Mouse (Mus musculus) B cell, adult 62 days (primary cell): ENCODE measurements around the gene Eif3i. TPM values are rescaled to one million over a fixed set of nuclear protein-coding genes. Genes with fewer than 3 reads are reported as not detected.

ENCODE experiments used
- total RNA-seq: library from RNA; stranded (reverse); gene quantifications from 4 replicates; pipeline ENCODE4 v1.2.4, GENCODE M21; 2023

Gene Eif3i
- 145 to 162 TPM (median 151 TPM) in 4 replicates for total RNA-seq

DNA sequence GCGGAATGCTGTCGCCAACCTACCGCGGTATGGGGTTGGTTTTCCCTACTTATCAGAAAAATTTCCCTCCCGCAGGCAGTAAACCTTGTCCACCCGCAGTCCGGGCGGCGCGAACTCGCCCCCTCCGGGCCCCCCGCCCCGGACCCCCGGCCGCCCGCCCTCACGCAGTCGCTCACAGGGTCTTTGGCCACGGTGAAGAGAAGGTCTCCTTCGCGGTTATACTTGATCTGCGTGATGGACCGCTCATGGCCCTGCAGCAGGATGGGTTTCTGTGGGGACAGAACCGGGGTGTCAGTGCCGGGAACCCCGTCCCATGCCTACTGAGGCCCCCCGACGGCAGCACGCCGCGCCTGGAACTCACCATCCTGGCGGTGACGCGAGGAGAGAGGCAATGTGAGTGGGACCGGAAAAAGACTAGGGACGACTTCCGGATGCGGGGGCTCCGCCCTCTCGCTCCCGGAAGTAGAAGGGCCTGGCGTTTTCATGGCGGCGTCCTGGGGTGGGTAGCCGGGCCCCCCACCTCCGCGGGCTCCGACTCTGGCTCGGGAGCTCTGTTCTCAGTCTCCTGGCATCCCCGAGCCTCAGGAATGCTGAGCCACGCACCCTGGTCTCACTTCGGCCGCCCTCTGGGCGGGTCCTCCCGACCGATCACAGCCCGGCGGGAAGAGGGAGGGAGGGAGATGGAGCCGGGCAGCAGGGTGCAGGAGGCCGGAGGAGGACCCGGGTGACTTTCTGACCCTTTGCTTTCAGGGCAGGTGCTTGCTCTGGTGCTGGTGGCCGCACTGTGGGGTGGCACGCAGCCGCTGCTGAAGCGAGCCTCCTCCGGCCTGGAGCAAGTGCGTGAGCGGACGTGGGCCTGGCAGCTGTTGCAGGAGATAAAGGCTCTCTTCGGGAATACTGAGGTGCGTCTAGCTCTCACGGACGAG is at the start of gene Eif3i, which contains the start of gene Tmem234:
Eif3i (minus strand) TSS at position 416 of the 926 bp plus-strand sequence.
Tmem234 (plus strand) TSS at position 436 of the 926 bp plus-strand sequence.

DNA sequence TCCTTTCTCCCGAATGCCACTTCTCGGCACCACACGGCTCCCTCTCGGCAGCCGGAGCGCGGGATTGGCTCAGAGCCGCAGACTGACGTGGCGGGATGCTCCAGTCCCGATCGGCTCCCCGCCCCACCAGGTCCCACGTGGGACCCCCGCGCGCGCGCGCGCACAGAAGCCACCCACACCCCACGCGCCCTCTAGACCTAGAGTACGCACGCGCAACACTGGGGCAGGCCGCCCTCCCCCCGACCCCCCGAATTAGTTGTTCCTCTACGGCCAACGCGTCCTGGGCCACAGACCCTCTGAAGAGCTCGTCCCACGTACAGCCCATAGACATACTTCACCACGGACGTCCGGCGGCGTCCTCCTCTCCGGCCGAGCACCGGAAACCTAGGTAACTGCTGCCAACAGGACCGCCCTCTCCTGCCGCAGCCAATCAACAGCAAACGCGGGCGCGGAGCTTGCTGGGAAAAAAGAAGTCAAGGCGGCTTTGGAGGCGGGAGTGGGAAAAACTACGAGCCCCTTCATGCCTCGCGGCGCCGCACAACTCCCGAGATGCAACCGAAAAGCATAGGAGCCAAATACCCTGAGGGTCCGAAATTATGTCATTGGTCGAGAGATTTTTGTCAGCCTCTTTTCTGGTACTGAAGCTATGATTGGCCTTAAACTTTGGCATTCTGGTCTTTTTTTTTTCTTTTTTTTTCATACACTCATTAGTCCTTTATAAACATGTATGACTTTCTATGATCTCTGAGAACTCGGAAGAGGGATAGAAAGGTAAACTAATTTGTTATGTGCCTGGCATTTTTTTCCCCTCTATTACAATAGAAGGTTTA is 40.4 kb upstream of the Eif3i start, which contains the start of gene Txlna:
Txlna (minus strand) TSS at position 428 of the 830 bp plus-strand sequence.

DNA sequence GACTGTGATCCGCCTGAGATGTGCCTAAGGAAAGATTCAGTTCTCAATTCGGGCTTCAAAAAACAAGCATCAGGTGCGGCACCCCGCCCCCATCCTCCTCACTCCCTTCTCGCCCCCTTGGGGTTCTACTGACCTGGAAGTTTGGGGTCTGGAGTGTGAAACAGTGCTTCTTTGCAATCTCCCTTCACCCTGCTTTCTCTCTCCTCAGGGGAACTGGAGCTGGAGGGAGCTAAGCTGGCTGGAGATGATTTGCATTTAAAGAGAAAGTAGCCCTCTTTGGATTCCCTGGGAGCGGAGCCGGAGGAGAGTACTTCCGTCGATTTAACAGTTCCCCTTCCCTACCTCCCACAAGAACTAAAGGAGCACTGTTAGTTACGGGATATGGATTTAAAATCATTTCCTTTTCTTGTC is 23.2 kb upstream of the Eif3i start, which contains the start of gene Ccdc28b:
Ccdc28b (minus strand) TSS at position 267 of the 411 bp plus-strand sequence.

DNA sequence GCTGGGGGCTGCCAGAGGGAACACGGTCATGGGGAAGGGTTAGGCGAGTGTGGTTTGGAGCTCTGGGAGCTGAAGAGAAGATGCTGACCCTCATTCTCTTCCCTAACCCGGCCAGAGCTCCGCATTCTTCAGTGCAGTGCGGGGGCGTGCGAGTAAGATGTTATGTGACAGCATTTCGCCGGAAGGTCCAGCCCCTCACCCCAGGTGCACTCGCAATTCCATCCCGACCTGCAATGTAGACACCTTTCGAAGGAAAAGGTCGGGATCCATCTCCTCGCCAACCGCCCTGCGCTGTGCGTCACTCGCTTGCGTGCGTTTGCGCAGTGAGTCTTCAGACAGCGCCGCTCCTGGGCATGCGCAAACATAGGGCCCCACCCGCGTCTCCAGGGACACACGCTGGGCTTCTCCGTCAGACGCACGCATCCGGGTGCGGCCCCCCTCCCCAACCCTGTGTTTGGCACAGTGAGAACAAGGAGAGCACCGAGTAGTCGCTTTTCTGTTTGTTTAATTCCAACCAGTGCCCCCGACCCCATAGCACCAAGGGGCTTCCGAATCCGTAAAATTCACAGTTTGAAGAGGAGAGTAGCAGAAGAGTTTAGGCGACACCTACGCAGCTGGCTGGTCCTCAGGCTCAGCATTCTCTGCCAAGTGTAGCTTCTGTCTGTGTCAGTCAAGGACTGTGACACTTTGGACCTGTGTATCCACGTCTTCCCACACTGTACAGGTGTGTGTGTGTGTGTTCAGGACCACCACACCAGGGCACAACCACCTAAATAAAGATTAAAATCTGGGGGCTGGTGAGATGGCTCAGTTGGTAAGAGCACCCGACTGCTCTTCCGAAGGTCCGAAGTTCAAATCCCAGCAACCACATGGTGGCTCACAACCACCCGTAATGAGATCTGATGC is 18.6 kb upstream of the Eif3i start, which contains the start of gene Iqcc:
Iqcc (minus strand) TSS at position 314 of the 906 bp plus-strand sequence.

DNA sequence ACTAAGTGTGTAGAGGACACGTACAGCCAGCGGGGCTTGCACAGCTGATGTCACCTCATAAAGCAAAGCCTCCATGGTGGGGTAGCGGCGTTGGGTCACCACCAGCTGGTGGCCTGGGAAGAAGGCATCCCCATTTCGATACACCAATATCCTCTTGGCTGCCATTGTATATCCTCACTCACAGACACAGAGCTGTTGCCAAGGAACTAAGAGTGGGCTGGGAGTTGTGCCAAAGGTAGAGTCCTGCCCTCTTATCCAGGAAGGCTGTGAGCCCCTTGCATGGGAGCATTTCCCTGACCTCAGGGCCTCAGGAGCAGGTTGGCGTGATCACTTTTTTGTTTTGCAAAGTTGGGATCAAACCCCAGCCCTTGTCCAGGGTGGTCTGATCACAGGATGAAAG is 13.6 kb upstream of the Eif3i start, which contains the start of gene Dcdc2b:
Dcdc2b (minus strand) TSS at position 165 of the 400 bp plus-strand sequence.

DNA sequence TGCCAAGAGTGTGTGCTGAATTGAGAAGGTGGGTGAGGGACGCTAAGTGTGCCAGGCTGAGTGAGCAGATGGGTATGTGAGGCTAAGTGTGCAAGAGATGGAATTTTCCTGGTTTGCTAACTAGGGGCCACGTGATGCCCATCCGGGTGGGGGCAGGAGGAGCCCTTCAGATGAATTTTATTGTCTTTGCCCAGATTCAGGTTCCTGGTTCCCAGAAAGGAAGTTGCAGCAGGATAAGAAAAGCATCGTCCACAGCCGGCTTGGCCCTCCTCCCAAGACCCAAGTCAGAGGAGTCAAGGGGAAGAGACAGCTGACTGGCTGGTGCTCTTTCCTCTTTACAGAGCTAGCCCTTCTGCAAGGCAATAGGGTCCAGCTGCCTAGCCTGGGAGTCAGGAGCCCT is 22.0 kb downstream of the Eif3i start, which contains the start of gene Fam167b:
Fam167b (minus strand) TSS at position 84 of the 400 bp plus-strand sequence.

DNA sequence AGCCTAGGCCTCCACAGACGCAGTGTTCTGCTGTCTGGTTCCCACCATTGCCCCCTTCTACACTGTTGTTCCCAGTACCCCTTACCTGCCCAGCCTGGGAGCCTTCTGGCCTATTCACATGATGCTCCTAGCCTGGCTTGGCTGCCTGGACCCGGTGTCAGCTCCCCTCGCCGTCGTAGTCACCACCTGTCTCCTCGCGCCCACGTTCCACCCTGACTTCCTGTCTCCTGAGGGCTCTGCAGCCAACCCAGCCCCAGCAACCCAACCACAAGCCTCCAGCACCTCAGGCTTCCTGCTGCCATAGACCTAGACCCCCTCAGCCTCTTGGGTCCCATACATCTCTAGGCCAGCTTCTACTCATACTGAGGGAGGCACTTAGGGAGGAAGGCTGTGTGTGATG is 27.0 kb downstream of the Eif3i start, which contains the start of gene Lck:
Lck (minus strand) TSS at position 212 of the 400 bp plus-strand sequence.

DNA sequence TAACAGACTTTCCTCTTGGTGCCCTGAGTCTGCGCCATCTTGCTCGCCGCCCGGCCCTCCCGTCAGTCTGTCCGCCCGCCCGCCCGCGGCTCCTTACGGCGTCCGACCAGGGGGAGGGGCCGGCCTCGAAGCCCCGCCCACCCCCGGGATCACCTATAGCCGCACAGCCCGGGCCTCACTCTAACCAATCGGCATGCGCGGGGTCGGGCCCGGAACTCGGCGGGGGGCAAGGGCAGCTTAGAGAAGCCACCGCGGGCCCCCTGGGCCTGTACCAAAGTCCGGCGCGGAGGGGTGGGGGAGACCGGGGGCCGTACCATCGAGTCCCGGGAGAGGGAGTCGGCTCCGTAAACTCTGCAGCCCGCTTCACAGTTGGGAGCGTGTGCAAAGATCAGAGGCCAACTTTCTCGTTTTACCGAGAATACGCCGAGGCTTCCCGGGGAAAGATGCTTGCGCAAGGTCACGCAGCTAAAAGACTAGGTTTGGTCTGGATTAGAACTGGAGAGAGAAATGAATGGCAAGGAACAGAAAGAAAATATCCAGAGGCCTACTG is 57.8 kb downstream of the Eif3i start, which contains the start of gene Hdac1:
Hdac1 (minus strand) TSS at position 122 of the 550 bp plus-strand sequence.

Other genes with a start within 250 kb of the Eif3i start
- gene Zbtb8a, start 222.5 kb downstream of the Eif3i start, total RNA-seq, result 2.2 to 4.1 TPM (median 3.4 TPM) in 4 replicates
- gene Zbtb8b, start 159.8 kb downstream of the Eif3i start, total RNA-seq, result not detected in 4 replicates
- 125 to 159 TPM (median 135 TPM) in 4 replicates for gene Bsdc1, start 139.1 kb downstream of the Eif3i start, total RNA-seq
- gene Tssk3, start 109.6 kb downstream of the Eif3i start, total RNA-seq, result 0.46 to 0.88 TPM in 2 of 4 replicates, not detected in the others
- 2.2 to 3.5 TPM in 2 of 4 replicates, not detected in the others for gene Fam229a, start 109.5 kb downstream of the Eif3i start, total RNA-seq
- 87.6 to 108 TPM (median 95.2 TPM) in 4 replicates for gene Marcksl1, start 87.1 kb downstream of the Eif3i start, total RNA-seq
- 167 to 184 TPM (median 171 TPM) in 4 replicates for gene Hdac1, start 57.9 kb downstream of the Eif3i start, total RNA-seq
- 18.6 to 29.8 TPM (median 24.1 TPM) in 4 replicates for gene Lck, start 27.0 kb downstream of the Eif3i start, total RNA-seq
- gene Fam167b, start 22.1 kb downstream of the Eif3i start, total RNA-seq, result not detected in 4 replicates
- 107 to 127 TPM (median 116 TPM) in 4 replicates for gene Tmem234, start within 50 bp of the Eif3i start, total RNA-seq
- 0.88 to 2.6 TPM (median 1.4 TPM) in 4 replicates for gene Dcdc2b, start 13.6 kb upstream of the Eif3i start, total RNA-seq
- gene Iqcc, start 18.5 kb upstream of the Eif3i start, total RNA-seq, result 10.8 to 16.9 TPM (median 13.6 TPM) in 4 replicates
- gene Ccdc28b, start 23.3 kb upstream of the Eif3i start, total RNA-seq, result 14.8 to 21.3 TPM (median 20.1 TPM) in 4 replicates
- gene Txlna, start 40.4 kb upstream of the Eif3i start, total RNA-seq, result 80.5 to 92.9 TPM (median 85.9 TPM) in 4 replicates
- gene Kpna6, start 72.1 kb upstream of the Eif3i start, total RNA-seq, result 36.4 to 49.2 TPM (median 40.5 TPM) in 4 replicates
- 17.0 to 20.4 TPM (median 18.8 TPM) in 4 replicates for gene Tmem39b, start 96.2 kb upstream of the Eif3i start, total RNA-seq
- gene Khdrbs1, start 141.7 kb upstream of the Eif3i start, total RNA-seq, result 131 to 145 TPM (median 136 TPM) in 4 replicates
- gene Ptp4a2, start 210.6 kb upstream of the Eif3i start, total RNA-seq, result 402 to 422 TPM (median 407 TPM) in 4 replicates